22 mouse cellular contexts compared by ENCODE assay signal in the genomic region with DNA sequence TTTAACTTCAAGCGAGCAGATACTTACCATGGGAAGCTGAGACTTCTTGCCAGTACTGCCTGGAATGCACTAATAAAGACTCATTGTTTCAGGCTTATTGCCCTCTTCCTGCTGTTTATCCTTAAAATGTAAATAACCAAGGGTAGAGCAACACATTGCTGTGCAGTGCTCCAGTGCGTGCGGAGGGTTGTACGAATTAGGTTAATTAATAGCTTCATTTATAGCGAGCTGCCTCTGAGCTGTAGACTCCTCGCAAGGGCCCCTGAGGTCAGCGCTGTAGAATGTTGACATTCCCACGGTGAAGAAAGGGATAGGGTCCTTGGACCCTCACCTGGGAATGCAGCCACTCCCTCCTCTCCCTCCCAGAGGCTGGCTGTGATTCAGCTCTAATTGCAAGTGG. TPM values are rescaled to one million over a fixed set of nuclear protein-coding genes. Genes with fewer than 3 reads are reported as not detected.
A peak's percentile ranks its signal among the peaks of the same experiment; 100 is the strongest.
DNase-seq lines count a peak whose midpoint lies in the region; ATAC-seq and TF ChIP-seq lines count a peak whose summit lies in the region.
"Had no signal": no experiment of that assay in that cellular context is flagged by ENCODE, and none has a peak within 500 bp of the region (broad histone marks: within the 10 kb centered on the region; RNA-seq: fewer than 3 reads in every experiment).

No protein-coding gene starts in this region.

- no peak overlapping the region for H3K4me3 ChIP-seq in kidney, postnatal 0 days (replicated peaks; ENCODE audit: low read depth, low read length)
- H3K4me3 ChIP-seq in neural tube, embryonic 12.5 days, result no peak overlapping the region
- H3K4me3 ChIP-seq in intestine, embryonic 15.5 days (replicated peaks), result no peak overlapping the region
- H3K4me3 ChIP-seq: forebrain, embryonic 12.5 days; heart, adult 2 months; heart, embryonic 15.5 days; midbrain, embryonic 13.5 days had no signal

- no peaks in the 10 kb centered on the region for H3K9me3 ChIP-seq in kidney, postnatal 0 days (replicated peaks; ENCODE audit: low read length)
- H3K9me3 ChIP-seq in neural tube, embryonic 12.5 days, result no peaks in the 10 kb centered on the region
- H3K9me3 ChIP-seq in intestine, embryonic 15.5 days, result no peaks in the 10 kb centered on the region
- H3K9me3 ChIP-seq: forebrain, embryonic 12.5 days; heart, embryonic 15.5 days; midbrain, embryonic 13.5 days had no signal

- H3K27ac ChIP-seq in kidney, postnatal 0 days, result no peak overlapping the region
- H3K27ac ChIP-seq in neural tube, embryonic 12.5 days, result no peak overlapping the region
- no peak overlapping the region for H3K27ac ChIP-seq in intestine, embryonic 15.5 days
- H3K27ac ChIP-seq: forebrain, embryonic 12.5 days; heart, adult 2 months; heart, embryonic 15.5 days; hindbrain, postnatal 0 days; midbrain, embryonic 13.5 days had no signal

- no peak overlapping the region for H3K4me2 ChIP-seq in kidney, postnatal 0 days (ENCODE audit: low read length)
- H3K4me2 ChIP-seq in neural tube, embryonic 12.5 days (replicated peaks), result no peak overlapping the region
- no peak overlapping the region for H3K4me2 ChIP-seq in intestine, embryonic 15.5 days (replicated peaks)
- H3K4me2 ChIP-seq: forebrain, embryonic 12.5 days; heart, embryonic 15.5 days; midbrain, embryonic 13.5 days had no signal

- DNase-seq in kidney, postnatal 0 days (ENCODE audit: low spot score), result no peak
- DNase-seq in kidney, postnatal 14 days, result no peak
- no peak for DNase-seq in neural tube, embryonic 10.5 days (ENCODE audit: extremely low spot score, low spot score)
- DNase-seq in yolk sac, embryonic 10.5 days (ENCODE audit: low spot score), result peak; percentile 54
- DNase-seq: adrenal gland, adult 2 months; cerebellum, adult 9-10 months; gastrocnemius, postnatal 10 days; heart, adult 2 months; heart, postnatal 4 days; kidney, postnatal 36 days; liver; lung, adult 18-20 months; retina, postnatal 1 day; right cerebral cortex, postnatal 4 days; thymus, postnatal 14 days had no signal

- TF ChIP-seq CTCF in kidney, postnatal 0 days (IDR thresholded peaks at IDR 0.05; ENCODE audit: low read depth), result no peak

- H3K9ac ChIP-seq in kidney, postnatal 0 days (ENCODE audit: low read depth, low read length), result no peak overlapping the region
- H3K9ac ChIP-seq in neural tube, embryonic 12.5 days, result no peak overlapping the region
- H3K9ac ChIP-seq in intestine, embryonic 15.5 days, result no peak overlapping the region
- H3K9ac ChIP-seq: forebrain, embryonic 12.5 days; heart, embryonic 15.5 days; midbrain, embryonic 13.5 days had no signal

- ATAC-seq in kidney, postnatal 0 days (replicated peaks; ENCODE audit: low FRiP score, low read depth), result peak; percentile 52; the same call in 1 of the 2 replicates
- peak; percentile 21; the same call in 1 of the 2 replicates for ATAC-seq in neural tube, embryonic 12.5 days (ENCODE audit: low FRiP score, low read depth)
- ATAC-seq in intestine, embryonic 15.5 days, result peak; percentile 85
- ATAC-seq in megakaryocyte-erythroid progenitor cell, adult 5-6 weeks (replicated peaks; ENCODE audit: low FRiP score, low TSS enrichment, poor library complexity, severe bottlenecking), result no peak
- ATAC-seq: hindbrain, postnatal 0 days; midbrain, embryonic 13.5 days had no signal

- no peaks in the 10 kb centered on the region for H3K36me3 ChIP-seq in kidney, postnatal 0 days (ENCODE audit: insufficient read depth, low read length)
- no peaks in the 10 kb centered on the region for H3K36me3 ChIP-seq in neural tube, embryonic 12.5 days
- H3K36me3 ChIP-seq in intestine, embryonic 15.5 days, result no peaks in the 10 kb centered on the region
- H3K36me3 ChIP-seq: forebrain, embryonic 12.5 days; heart, embryonic 15.5 days; midbrain, embryonic 13.5 days had no signal

- WGBS in kidney, postnatal 0 days, result 18% methylated on average over 8 of the region's 8 CpGs
- 14% methylated on average over 8 of the region's 8 CpGs for WGBS in neural tube, embryonic 12.5 days
- whole genome bisulfite sequencing in intestine, embryonic 15.5 days, result 20% methylated on average over 8 of the region's 8 CpGs

- no peaks in the 10 kb centered on the region for H3K27me3 ChIP-seq in kidney, postnatal 0 days (ENCODE audit: insufficient read depth, low read length)
- no peaks in the 10 kb centered on the region for H3K27me3 ChIP-seq in neural tube, embryonic 12.5 days (replicated peaks)
- no peaks in the 10 kb centered on the region for H3K27me3 ChIP-seq in intestine, embryonic 15.5 days (replicated peaks)
- H3K27me3 ChIP-seq: forebrain, embryonic 12.5 days; heart, embryonic 15.5 days; midbrain, embryonic 13.5 days had no signal

- H3K4me1 ChIP-seq in kidney, postnatal 0 days (replicated peaks; ENCODE audit: insufficient read depth, low read length), result no peaks in the 10 kb centered on the region
- H3K4me1 ChIP-seq in neural tube, embryonic 12.5 days, result no peaks in the 10 kb centered on the region
- peaks cover 12% of the 10 kb centered on the region; the same call in 1 of the 2 replicates for H3K4me1 ChIP-seq in intestine, embryonic 15.5 days (replicated peaks)
- H3K4me1 ChIP-seq: midbrain, embryonic 13.5 days had no signal

RNA-seq across cellular contexts. Expression of a gene that starts 13.1 kb away (rescaled TPM):
- polyA plus RNA-seq in kidney, postnatal 0 days (2015; fragmentation: Nextera tagmentation; extraction: Ambion mirVana), result 23.1 and 24.2 TPM in 2 replicates
- 14.4 and 16.0 TPM in 2 replicates for polyA plus RNA-seq in neural tube, embryonic 12.5 days (2016; fragmentation: Nextera tagmentation; extraction: Ambion mirVana)
- 20.1 and 21.7 TPM in 2 replicates for polyA plus RNA-seq in intestine, embryonic 15.5 days (2015; fragmentation: Nextera tagmentation; extraction: Ambion mirVana)
- 0.96 and 2.8 TPM in 2 replicates for total RNA-seq in megakaryocyte-erythroid progenitor cell, adult 5-6 weeks (2014; fragmentation: Nextera tagmentation)
- 0.28 and 1.3 TPM in 2 replicates for total RNA-seq in megakaryocyte-erythroid progenitor cell, adult 5-6 weeks (2017)
